Mouse (Mus musculus) olfactory bulb, adult 2 months (tissue): Measurements from ENCODE around the gene Psmd9. TPM values are rescaled to one million over a fixed set of nuclear protein-coding genes. Genes with fewer than 3 reads are reported as not detected.

Experiments used
- H3K27ac ChIP-seq: fragments of 200-500 bp; 2 replicates; pipeline ENCODE4 v1.5.1; 2012; ENCODE audit warnings: low read depth, low read length; ENCODE audit not compliant: insufficient read depth
- H3K4me1 ChIP-seq: fragments of 200-500 bp; 2 replicates; pipeline ENCODE4 v1.6.1; 2012; ENCODE audit warnings: low read length; ENCODE audit not compliant: control insufficient read depth, insufficient read depth
- H3K4me3 ChIP-seq: fragments of 200-500 bp; 2 replicates; pipeline ENCODE4 v1.5.1; 2012; ENCODE audit warnings: mild to moderate bottlenecking, low read depth, low read length, moderate library complexity; ENCODE audit not compliant: insufficient read depth
- CTCF ChIP-seq: fragments of 200-500 bp; IDR thresholded peaks from 2 replicates; pipeline ENCODE4 v1.5.1; 2012; ENCODE audit warnings: low read depth, mild to moderate bottlenecking, low read length, moderate library complexity; ENCODE audit not compliant: insufficient read depth
- POLR2A ChIP-seq: fragments of 200-500 bp; IDR thresholded peaks from 2 replicates; pipeline ENCODE4 v1.6.1; 2012; ENCODE audit warnings: mild to moderate bottlenecking, low read depth, low read length, moderate library complexity; ENCODE audit not compliant: insufficient read depth
- WGBS: fragments of 180-500 bp; shearing (Covaris S2); methylation state at CpG from one replicate; pipeline ENCODE4 v1.1.7; 2018; 5-methylcytosine and 5-hydroxymethylcytosine counted together
- polyA plus RNA-seq: library from polyadenylated mRNA; stranded (reverse); fragments of >200 nt; gene quantifications from 2 replicates; pipeline ENCODE4 v1.2.4, GENCODE M21; 2012; ENCODE audit warnings: low replicate concordance; ENCODE audit not compliant: missing spikeins, insufficient read depth, insufficient read length

Psmd9 gene
- polyA plus RNA-seq, 1 experiment = not detected

GRCm38 (mm10) chr5:123296972-123297754 lies 128.0 kb downstream of the Psmd9 start:
- H3K4me3 ChIP-seq = no peak overlapping the region
- WGBS = 72% methylated on average over 23 of the region's 23 CpGs
- TF ChIP-seq CTCF (no peak), POLR2A (no peak)
- H3K4me1 ChIP-seq = peaks cover 8% of the 10 kb centered on the region
- H3K27ac ChIP-seq = no peak overlapping the region

GRCm38 (mm10) chr5:123297830-123298229 lies 128.6 kb downstream of the Psmd9 start:
- no peak overlapping the region for H3K27ac ChIP-seq
- peaks cover 10% of the 10 kb centered on the region for H3K4me1 ChIP-seq
- no peak overlapping the region for H3K4me3 ChIP-seq
- 80% methylated on average over 7 of the region's 7 CpGs for WGBS
- TF ChIP-seq CTCF = no peak
- no peak for TF ChIP-seq POLR2A

GRCm38 (mm10) chr5:123298526-123298925 lies 129.3 kb downstream of the Psmd9 start:
- Histone ChIP-seq H3K4me3 (no peak overlapping the region), H3K27ac (no peak overlapping the region), H3K4me1 (peaks cover 10% of the 10 kb centered on the region)
- TF ChIP-seq POLR2A (no peak), CTCF (no peak)
- 97% methylated on average over 6 of the region's 6 CpGs for WGBS

Other genes with a start within 250 kb of the Psmd9 start
- gene Kdm2b, start 179.6 kb upstream of the Psmd9 start, polyA plus RNA-seq = 114 TPM in 1 of 2 replicates, not detected in the other
- gene Orai1, start 154.3 kb upstream of the Psmd9 start, polyA plus RNA-seq = not detected in 2 replicates
- gene Morn3, start 122.4 kb upstream of the Psmd9 start, polyA plus RNA-seq = not detected in 2 replicates
- not detected in 2 replicates for gene Tmem120b, start 101.0 kb upstream of the Psmd9 start, polyA plus RNA-seq
- gene Rhof, start 36.7 kb upstream of the Psmd9 start, polyA plus RNA-seq = not detected in 2 replicates
- gene Setd1b, start 27.2 kb upstream of the Psmd9 start, polyA plus RNA-seq = not detected in 2 replicates
- not detected in 2 replicates for gene Hpd, start 13.3 kb downstream of the Psmd9 start, polyA plus RNA-seq
- not detected in 2 replicates for gene Wdr66, start 82.7 kb downstream of the Psmd9 start, polyA plus RNA-seq
- not detected in 2 replicates for gene Bcl7a, start 174.4 kb downstream of the Psmd9 start, polyA plus RNA-seq
- gene Mlxip, start 225.4 kb downstream of the Psmd9 start, polyA plus RNA-seq = not detected in 2 replicates